Mouse (Mus musculus) gastrocnemius, postnatal 4 days (tissue): ENCODE measurements around the gene Dydc1. TPM values are rescaled to one million over a fixed set of nuclear protein-coding genes. Genes with fewer than 3 reads are reported as not detected.

Source experiments
- DNase-seq, 2 experiments: peaks; one replicate each; pipeline ENCODE4 v3.0.0; 2021 to 2022; ENCODE audit warnings: low spot score in 2 of 2, mixed read lengths in 2 of 2
- total RNA-seq, 2 experiments: library from RNA; stranded (reverse); gene quantifications; 2 replicates each; pipeline ENCODE4 v1.2.3; 2021

Dydc1 gene
- total RNA-seq, 2 experiments from 2014 or later = not detected

GRCm38 (mm10) chr14:41096296-41096860, 23.7 kb downstream of the Dydc1 start:
- DNase-seq = no peak

DNA sequence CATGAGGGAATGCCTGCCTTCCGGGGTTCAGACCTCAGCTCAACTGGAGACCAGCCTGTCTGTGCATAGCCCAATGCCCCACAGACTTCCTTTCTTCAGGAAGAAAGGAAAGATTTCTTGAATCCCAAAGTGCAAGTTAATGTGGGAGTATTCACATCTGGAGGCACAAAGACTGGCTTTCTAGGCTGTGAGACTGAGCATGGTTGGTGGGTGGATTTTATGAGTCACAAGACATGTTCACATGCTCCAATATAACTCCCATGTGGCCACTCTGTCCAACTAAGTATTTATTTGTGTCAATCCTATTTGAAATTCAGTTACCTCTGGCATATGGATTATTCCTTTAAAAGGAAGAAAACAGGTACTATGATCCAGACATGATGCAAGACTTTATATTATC, 26.0 kb downstream of the Dydc1 start:
- DNase-seq = no peak

DNA sequence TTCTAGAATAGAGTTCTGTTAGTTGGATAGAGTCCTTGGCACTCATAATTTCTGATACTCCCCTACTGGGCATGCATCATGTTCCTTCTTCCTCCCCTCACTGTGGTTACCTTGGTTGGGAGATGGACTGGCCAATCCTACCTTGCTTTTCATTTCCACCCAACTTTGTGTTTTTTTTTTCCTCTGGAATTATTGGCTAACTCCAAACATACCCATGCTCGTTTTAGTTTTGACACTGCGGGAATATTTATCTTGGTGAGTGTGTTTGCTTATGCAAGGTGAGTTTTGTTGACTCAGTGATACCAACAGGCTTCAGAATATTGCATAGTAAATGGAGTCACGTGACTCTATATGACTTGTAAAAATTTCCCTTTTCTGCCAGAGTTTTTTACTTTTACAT, 28.0 kb downstream of the Dydc1 start:
- no peak for DNase-seq

DNA sequence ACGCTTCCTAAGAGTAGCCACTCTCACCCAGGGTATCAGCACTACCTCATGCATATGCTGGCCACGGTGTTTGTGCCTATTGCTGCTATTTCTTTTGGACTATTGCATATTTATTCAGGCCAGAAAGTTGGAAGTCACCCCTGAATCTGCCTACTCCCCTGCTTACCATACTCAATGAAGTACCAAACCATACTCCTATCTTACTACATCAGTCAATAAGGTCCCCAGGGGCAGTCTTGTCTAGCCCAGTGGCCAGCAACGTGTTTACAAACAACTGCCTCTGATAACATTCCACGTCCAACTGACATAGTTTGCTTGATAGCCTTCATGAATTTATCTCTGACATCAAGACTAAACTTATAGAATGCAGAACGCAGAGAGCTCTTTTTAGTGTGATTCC, 28.5 kb downstream of the Dydc1 start:
- no peak for DNase-seq

DNA sequence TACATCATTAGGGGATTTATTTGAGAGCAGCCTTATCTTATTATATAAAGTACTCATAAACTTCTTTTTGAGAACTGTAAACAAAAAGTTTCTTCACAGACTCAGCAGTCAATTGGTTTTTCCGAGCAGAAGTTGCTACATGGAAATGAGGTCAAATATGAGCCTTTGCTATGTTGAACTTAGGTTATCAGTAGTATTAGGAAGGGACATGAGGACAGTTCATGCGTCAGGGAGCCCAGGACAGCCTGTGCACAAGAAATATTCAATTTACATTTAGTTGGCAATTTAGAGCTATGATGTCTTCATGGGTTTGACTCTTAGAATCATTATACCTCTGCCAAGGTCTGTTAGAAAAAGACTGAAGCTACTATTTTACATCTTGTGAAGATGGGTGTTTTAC, 29.6 kb downstream of the Dydc1 start:
- DNase-seq = no peak

DNA sequence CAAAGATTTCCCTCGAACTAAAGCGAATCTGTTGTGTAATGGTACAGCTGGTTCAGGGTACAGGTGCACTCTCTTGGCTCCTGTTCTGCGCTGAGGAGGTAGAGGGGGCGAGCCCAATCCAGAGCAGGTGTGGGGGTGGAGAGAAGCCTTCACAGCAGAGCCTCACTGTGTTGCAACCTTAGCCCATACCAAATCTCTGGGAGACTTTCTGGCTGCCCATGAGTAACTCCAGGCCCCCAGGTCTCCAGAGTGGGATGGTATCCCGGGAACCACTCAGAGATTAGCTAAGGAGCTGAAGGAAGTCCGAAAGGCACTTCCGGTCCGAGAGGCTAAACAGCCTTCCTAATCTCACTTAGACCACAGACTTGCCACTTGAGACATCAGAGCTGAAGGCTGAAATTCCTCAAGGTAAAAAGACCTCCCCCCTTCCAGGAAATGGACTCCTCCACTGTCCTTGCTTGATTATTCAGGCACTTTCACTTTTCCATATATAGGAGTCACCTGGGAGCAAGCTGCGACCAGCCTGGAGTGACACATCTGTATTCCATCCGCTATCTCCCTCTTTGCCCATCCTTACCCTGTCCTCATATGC, 32.2 kb downstream of the Dydc1 start, which contains the start of gene Mat1a:
TSS of gene Mat1a (plus strand) at position 183 of the 592 bp plus-strand sequence.
- DNase-seq = no peak

DNA sequence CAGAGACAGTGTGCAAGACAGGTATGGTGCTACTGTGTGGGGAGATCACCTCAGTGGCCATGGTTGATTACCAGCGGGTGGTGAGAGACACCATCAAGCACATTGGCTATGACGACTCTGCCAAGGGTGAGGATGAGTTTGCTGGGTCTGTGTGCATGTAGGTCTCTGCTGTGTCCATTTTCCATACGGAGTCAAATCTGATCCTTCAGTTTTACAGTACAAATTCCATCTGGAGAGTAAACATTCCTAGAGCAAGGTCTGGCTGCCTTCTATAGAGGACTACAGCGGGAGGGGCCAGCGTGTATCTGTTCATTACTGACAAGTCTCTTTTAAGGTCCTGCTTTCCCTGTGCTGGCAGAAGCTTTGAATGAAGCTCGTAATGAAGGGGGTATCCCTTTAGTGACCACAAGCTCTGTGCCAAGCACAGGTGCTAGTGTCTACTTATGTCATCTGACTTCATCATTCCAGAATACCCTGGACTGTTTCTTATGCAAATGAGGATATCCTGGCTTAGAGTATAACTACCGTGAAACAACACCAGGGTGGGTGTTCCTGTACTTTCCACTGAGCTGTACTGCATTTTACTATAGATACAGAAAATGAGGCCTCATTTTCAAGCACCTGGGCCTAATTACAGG, 38.4 kb downstream of the Dydc1 start:
- DNase-seq = no peak

- no peak for DNase-seq
Observed at GRCm38 (mm10) chr14:41112944-41113343, 40.2 kb downstream of the Dydc1 start.

DNA sequence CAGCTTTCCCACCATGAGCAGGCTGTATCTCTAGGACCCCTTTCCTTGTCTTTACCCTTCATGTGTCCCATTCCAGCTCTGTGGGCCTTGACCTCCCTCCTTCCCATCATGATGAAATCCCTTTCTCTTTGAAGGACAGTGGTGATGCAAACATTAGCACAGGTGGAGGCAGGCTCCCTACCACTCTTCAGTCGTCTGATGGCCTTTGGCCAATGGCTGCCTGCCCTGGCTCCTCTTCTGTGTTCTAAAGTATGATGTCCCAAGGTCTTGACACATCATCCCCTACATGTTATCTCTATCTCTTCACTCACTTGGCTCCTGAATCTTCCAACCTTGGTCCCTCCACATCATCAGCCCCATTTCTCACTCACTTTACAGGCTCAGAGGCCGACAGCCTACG, 43.6 kb downstream of the Dydc1 start:
- no peak for DNase-seq

DNA sequence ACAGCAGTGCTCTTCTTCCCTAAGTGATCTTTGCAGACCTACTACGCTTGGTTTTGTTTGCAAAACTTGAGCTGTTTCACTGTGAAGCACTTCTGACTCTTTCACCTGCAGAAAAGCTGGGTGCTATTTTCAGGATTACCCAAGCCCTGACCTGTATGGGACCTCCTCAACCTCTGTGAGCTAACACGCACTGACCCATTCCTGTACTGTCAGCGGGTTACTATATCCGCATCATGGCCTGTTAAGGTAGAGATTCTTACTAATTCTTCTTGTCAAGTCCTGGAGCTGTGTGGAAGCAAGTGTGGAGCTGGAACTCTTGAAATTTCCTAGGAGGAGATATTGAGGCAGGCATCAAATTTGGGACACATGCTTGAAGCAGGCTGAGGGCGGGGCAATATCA, 52.0 kb downstream of the Dydc1 start:
- no peak for DNase-seq

DNA sequence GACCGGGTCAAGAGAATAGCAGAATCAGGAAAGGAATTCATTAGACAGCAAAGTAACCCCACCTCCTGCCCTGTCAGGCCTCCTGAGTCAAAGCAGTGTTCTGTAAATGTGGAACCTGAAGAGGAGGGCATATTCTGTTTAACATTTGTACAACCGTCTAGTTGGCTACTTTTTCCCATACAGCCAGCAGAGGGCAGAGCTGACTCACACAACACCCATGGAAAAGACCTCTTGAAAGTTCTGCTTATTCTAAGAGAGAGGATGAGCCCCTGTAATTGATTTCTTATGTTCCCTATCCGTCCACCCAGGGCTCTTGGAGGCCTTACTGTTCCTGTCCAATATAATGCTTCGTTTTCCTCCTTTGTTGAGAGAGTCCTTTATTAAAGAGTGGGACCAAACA, 55.3 kb downstream of the Dydc1 start:
- no peak for DNase-seq

GRCm38 (mm10) chr14:41131540-41131939, 58.8 kb downstream of the Dydc1 start, which contains the start of gene Sftpa1:
Gene Sftpa1 (plus strand): TSS chr14:41131782.
- no peak for DNase-seq

GRCm38 (mm10) chr14:41137006-41137405, 64.3 kb downstream of the Dydc1 start:
- DNase-seq = no peak

DNA sequence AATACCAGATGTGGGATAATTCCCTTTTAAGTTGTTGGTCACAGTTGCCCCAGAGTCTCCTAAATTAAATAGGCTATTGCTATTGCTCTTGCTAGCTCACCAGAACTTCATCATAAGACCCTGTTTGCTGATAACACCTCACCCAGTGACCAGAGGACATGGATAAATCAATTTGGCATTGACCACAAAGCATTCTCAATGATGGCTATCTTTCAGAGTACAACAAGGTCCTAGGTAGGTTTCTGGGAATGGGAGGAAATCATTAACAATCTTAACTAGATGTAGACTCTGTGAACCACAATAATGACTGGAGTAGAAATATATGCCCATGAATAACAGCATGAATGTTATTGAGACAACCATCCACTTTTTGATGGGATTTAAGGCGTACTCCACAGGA, 68.0 kb downstream of the Dydc1 start:
- no peak for DNase-seq

Other genes with a start within 250 kb of the Dydc1 start
- under 1 TPM; 0.96 to 0.98 TPM for gene Sh2d4b, start 179.6 kb upstream of the Dydc1 start, total RNA-seq
- gene Tspan14, start 106.1 kb upstream of the Dydc1 start, total RNA-seq = 10 to 100 TPM; 29.0 to 29.4 TPM
- 10 to 100 TPM in 1 of 2 experiments, 1 to 10 TPM in 1; 9.2 to 16.2 TPM for gene Fam213a, start 59.1 kb upstream of the Dydc1 start, total RNA-seq
- not detected for gene Dydc2, start 3.7 kb upstream of the Dydc1 start, total RNA-seq
- 1 to 10 TPM in 1 of 2 experiments, under 1 TPM in 1; 0.66 to 3.2 TPM for gene Mat1a, start 32.1 kb downstream of the Dydc1 start, total RNA-seq
- gene Sftpa1, start 58.9 kb downstream of the Dydc1 start, total RNA-seq = under 1 TPM in 1 of 2 experiments, not detected in 1; 0.10 TPM
- gene Mbl1, start 78.5 kb downstream of the Dydc1 start, total RNA-seq = under 1 TPM in 1 of 2 experiments, not detected in 1; 0.80 TPM
- gene Sftpd, start 112.2 kb downstream of the Dydc1 start, total RNA-seq = not detected
- gene Gm2832, start 205.9 kb downstream of the Dydc1 start, total RNA-seq = not detected